26 mouse cellular contexts compared by ENCODE assay signal in the genomic region with DNA sequence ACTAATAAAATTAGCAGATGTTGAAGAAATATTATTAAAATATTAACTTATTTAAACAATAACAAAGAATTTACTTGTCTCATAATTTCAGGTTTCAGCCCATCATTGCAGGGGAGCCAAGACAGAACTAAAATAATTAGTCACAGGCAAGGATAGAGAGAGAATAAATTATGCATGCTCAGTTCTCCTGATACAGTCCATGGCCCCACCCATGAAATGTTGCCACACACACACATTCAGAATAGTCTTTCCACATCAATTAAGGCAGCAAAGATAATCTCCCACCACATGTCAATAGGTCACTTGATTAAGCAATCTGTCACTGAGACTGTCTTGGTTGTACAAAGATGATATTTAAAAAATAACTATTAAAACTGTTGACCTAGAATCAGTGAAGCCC.
"Had no signal": no experiment of that assay in that cellular context is flagged by ENCODE, and none has a peak within 500 bp of the region (broad histone marks: within the 10 kb centered on the region; RNA-seq: fewer than 3 reads in every experiment).

No protein-coding gene starts in this region.

- H3K4me2 ChIP-seq: heart, embryonic 11.5 days; heart, embryonic 13.5 days; heart, embryonic 15.5 days; hindbrain, embryonic 12.5 days; hindbrain, embryonic 15.5 days; kidney, embryonic 15.5 days; limb, embryonic 13.5 days; limb, embryonic 15.5 days had no signal

- H3K9ac ChIP-seq: forebrain, postnatal 0 days; heart, embryonic 13.5 days; heart, embryonic 15.5 days; hindbrain, embryonic 12.5 days; hindbrain, embryonic 15.5 days; kidney, embryonic 15.5 days; limb, embryonic 13.5 days; limb, embryonic 15.5 days had no signal

- DNase-seq: forebrain, postnatal 0 days; gastrocnemius, postnatal 14 days; gastrocnemius, postnatal 36 days; heart, adult 11 months; heart, adult 2 months; heart, postnatal 14 days; heart, postnatal 36 days; kidney, adult 11 months; kidney, adult 2 months; kidney, adult 9 months; kidney, postnatal 14 days; kidney, postnatal 36 days; layer of hippocampus, adult 9-11 months; layer of hippocampus, postnatal 36 days; left cerebral cortex, postnatal 4 days had no signal

- H3K27me3 ChIP-seq: heart, embryonic 13.5 days; heart, embryonic 15.5 days; hindbrain, embryonic 12.5 days; hindbrain, embryonic 15.5 days; kidney, embryonic 15.5 days; limb, embryonic 13.5 days; limb, embryonic 15.5 days had no signal

- H3K4me1 ChIP-seq: heart, embryonic 13.5 days; heart, embryonic 15.5 days; hindbrain, embryonic 12.5 days; hindbrain, embryonic 15.5 days; kidney, embryonic 15.5 days; limb, embryonic 13.5 days; limb, embryonic 15.5 days had no signal

- ATAC-seq: forebrain, postnatal 0 days; hindbrain, postnatal 0 days; intestine, embryonic 16.5 days had no signal

- H3K9me3 ChIP-seq: heart, embryonic 13.5 days; heart, embryonic 15.5 days; hindbrain, embryonic 12.5 days; hindbrain, embryonic 15.5 days; kidney, embryonic 15.5 days; limb, embryonic 13.5 days; limb, embryonic 15.5 days had no signal

- H3K36me3 ChIP-seq: heart, embryonic 13.5 days; heart, embryonic 15.5 days; hindbrain, embryonic 12.5 days; hindbrain, embryonic 15.5 days; kidney, embryonic 15.5 days; limb, embryonic 13.5 days; limb, embryonic 15.5 days had no signal

- H3K4me3 ChIP-seq: heart, adult 2 months; heart, embryonic 13.5 days; heart, embryonic 15.5 days; hindbrain, embryonic 12.5 days; hindbrain, embryonic 15.5 days; kidney, embryonic 15.5 days; limb, embryonic 13.5 days; limb, embryonic 15.5 days had no signal

- H3K27ac ChIP-seq: heart, adult 2 months; heart, embryonic 13.5 days; heart, embryonic 15.5 days; hindbrain, embryonic 12.5 days; hindbrain, embryonic 15.5 days; hindbrain, postnatal 0 days; kidney, embryonic 15.5 days; kidney, postnatal 0 days; limb, embryonic 13.5 days; limb, embryonic 15.5 days had no signal
